Mouse (Mus musculus) thymus, adult 2 months (tissue): ENCODE data around the gene Ear1.
"Not testable (repeated sequence)": the region's sequence is repeated elsewhere in the genome, so short reads cannot be mapped to it uniquely, and the experiment has no call there.

Experiments
- CTCF ChIP-seq: fragments of 200-500 bp; IDR thresholded peaks from 2 replicates; pipeline ENCODE4 v1.5.1; 2012; ENCODE audit warnings: mild to moderate bottlenecking, control low read depth, low read length, moderate library complexity, borderline replicate concordance; ENCODE audit not compliant: control insufficient read depth, poor library complexity, insufficient read depth; ENCODE audit errors: extremely low read depth
- POLR2A ChIP-seq: fragments of 200-500 bp; IDR thresholded peaks from 2 replicates; pipeline ENCODE4 v1.6.1; 2012; ENCODE audit warnings: mild to moderate bottlenecking, low read length, control low read depth, moderate library complexity; ENCODE audit not compliant: control insufficient read depth, poor library complexity, insufficient read depth; ENCODE audit errors: extremely low read depth

GRCm38 (mm10) chr14:43824176-43824575, 51.1 kb downstream of the Ear1 start:
- TF ChIP-seq POLR2A, CTCF: not testable (repeated sequence)
